Mouse (Mus musculus) limb, embryonic 12.5 days (tissue): ENCODE measurements around the gene Rbbp4. TPM values are rescaled to one million over a fixed set of nuclear protein-coding genes. Genes with fewer than 3 reads are reported as not detected.

Source experiments
- microRNA-seq: library from miRNA; unstranded; fragments of <30 nt; microRNA quantifications from one replicate; pipeline ENCODE4, GENCODE M21; 2017
- polyA plus RNA-seq: library from polyadenylated mRNA; unstranded; fragments of >200 nt; fragmentation: Nextera tagmentation; extraction: Ambion mirVana; gene quantifications from 2 replicates; pipeline ENCODE4 v1.2.1, GENCODE M21; 2016

Rbbp4 gene
- polyA plus RNA-seq, 1 experiment from 2014 or later, result 606 TPM

Small RNAs within 50 kb of the gene (microRNA-seq; reads per million reads assigned to microRNA genes)
- gene Gm22994, result not detected

Other genes with a start within 250 kb of the Rbbp4 start
- 4.2 and 4.3 TPM in 2 replicates for gene Tmem54, start 229.8 kb downstream of the Rbbp4 start, polyA plus RNA-seq
- gene Hpca, start 213.3 kb downstream of the Rbbp4 start, polyA plus RNA-seq, result 0.55 and 0.83 TPM in 2 replicates
- 11.3 and 11.6 TPM in 2 replicates for gene Fndc5, start 198.4 kb downstream of the Rbbp4 start, polyA plus RNA-seq
- gene S100pbp, start 145.6 kb downstream of the Rbbp4 start, polyA plus RNA-seq, result 31.2 and 32.7 TPM in 2 replicates
- gene Yars, start 145.6 kb downstream of the Rbbp4 start, polyA plus RNA-seq, result 78.7 and 80.2 TPM in 2 replicates
- 4.6 and 5.1 TPM in 2 replicates for gene C77080, start 74.0 kb downstream of the Rbbp4 start, polyA plus RNA-seq
- 1.2 and 1.9 TPM in 2 replicates for gene Sync, start 47.8 kb downstream of the Rbbp4 start, polyA plus RNA-seq
- 45.0 and 48.8 TPM in 2 replicates for gene Zbtb8os, start 325 bp upstream of the Rbbp4 start, polyA plus RNA-seq
- gene Zbtb8a, start 42.7 kb upstream of the Rbbp4 start, polyA plus RNA-seq, result 12.0 and 13.0 TPM in 2 replicates
- 1.2 and 1.4 TPM in 2 replicates for gene Zbtb8b, start 105.5 kb upstream of the Rbbp4 start, polyA plus RNA-seq
- 24.6 and 24.9 TPM in 2 replicates for gene Bsdc1, start 126.2 kb upstream of the Rbbp4 start, polyA plus RNA-seq
- not detected in 2 replicates for gene Tssk3, start 155.7 kb upstream of the Rbbp4 start, polyA plus RNA-seq
- gene Fam229a, start 155.8 kb upstream of the Rbbp4 start, polyA plus RNA-seq, result not detected in 2 replicates
- gene Marcksl1, start 178.2 kb upstream of the Rbbp4 start, polyA plus RNA-seq, result 1,451 and 1,538 TPM in 2 replicates
- gene Hdac1, start 207.3 kb upstream of the Rbbp4 start, polyA plus RNA-seq, result 278 and 292 TPM in 2 replicates
- gene Lck, start 238.3 kb upstream of the Rbbp4 start, polyA plus RNA-seq, result 12.4 and 17.0 TPM in 2 replicates
- gene Fam167b, start 243.2 kb upstream of the Rbbp4 start, polyA plus RNA-seq, result 3.4 and 4.1 TPM in 2 replicates